Mouse (Mus musculus): ENCODE measurements around the gene Icmt. TPM values are rescaled to one million over a fixed set of nuclear protein-coding genes. Genes with fewer than 3 reads are reported as not detected.
A peak's percentile ranks its signal among the peaks of the same experiment; 100 is the strongest.

Icmt gene
- polyA plus RNA-seq, 1 experiment from 2014 or later = 25.3 TPM

GRCm38 (mm10) chr4:152277916-152278315, 19.1 kb upstream of the Icmt start:
- H3K4me3 ChIP-seq = no peak overlapping the region
- no peaks in the 10 kb centered on the region for H3K9me3 ChIP-seq (replicated peaks)
- H3K4me2 ChIP-seq (replicated peaks) = no peak overlapping the region
- no peak overlapping the region for H3K9ac ChIP-seq
- 72% methylated on average over 2 of the region's 2 CpGs for WGBS
- H3K36me3 ChIP-seq = no peaks in the 10 kb centered on the region; the same call in 1 of the 2 replicates
- no peak overlapping the region for H3K27ac ChIP-seq
- peaks cover 27% of the 10 kb centered on the region for H3K4me1 ChIP-seq
- H3K27me3 ChIP-seq = peaks cover 91% of the 10 kb centered on the region
- no peak for ATAC-seq (ENCODE audit: low FRiP score)

- no peak for ATAC-seq (ENCODE audit: low FRiP score)
- H3K9ac ChIP-seq = 0 out of 2 replicates have a peak overlapping the region, but pooled peaks have one; percentile 8
- no peaks in the 10 kb centered on the region; the same call in 1 of the 2 replicates for H3K36me3 ChIP-seq
- H3K4me3 ChIP-seq = no peak overlapping the region
- WGBS = 89% methylated on average over 23 of the region's 23 CpGs
- H3K4me1 ChIP-seq = peaks cover 24% of the 10 kb centered on the region
- no peak overlapping the region for H3K27ac ChIP-seq
- H3K9me3 ChIP-seq (replicated peaks) = no peaks in the 10 kb centered on the region
- peaks cover 91% of the 10 kb centered on the region for H3K27me3 ChIP-seq
- no peak overlapping the region for H3K4me2 ChIP-seq (replicated peaks)
Observed at GRCm38 (mm10) chr4:152278986-152279385, 18.0 kb upstream of the Icmt start.

- no peak for ATAC-seq (ENCODE audit: low FRiP score)
- 57% methylated on average over 15 of the region's 15 CpGs for WGBS
- H3K9me3 ChIP-seq (replicated peaks) = no peaks in the 10 kb centered on the region
Observed at GRCm38 (mm10) chr4:152281601-152282000, 15.4 kb upstream of the Icmt start.

GRCm38 (mm10) chr4:152282721-152283120, 14.3 kb upstream of the Icmt start:
- Histone ChIP-seq H3K4me1 (peaks cover 29% of the 10 kb centered on the region), H3K4me2 (replicated peaks) (peak overlapping the region; percentile 54), H3K27ac (no peak overlapping the region), H3K9ac (peak overlapping the region; percentile 32; the same call in 1 of the 2 replicates), H3K27me3 (peaks cover 93% of the 10 kb centered on the region), H3K9me3 (replicated peaks) (no peaks in the 10 kb centered on the region), H3K36me3 (no peaks in the 10 kb centered on the region; the same call in 1 of the 2 replicates), H3K4me3 (peak overlapping the region; percentile 35)
- 21% methylated on average over 34 of the region's 34 CpGs for WGBS
- peak; percentile 2; the same call in 1 of the 2 replicates for ATAC-seq (ENCODE audit: low FRiP score)

More at GRCm38 (mm10) chr4:152281601-152282000, 15.4 kb upstream of the Icmt start:
- Histone ChIP-seq H3K27me3 (peaks cover 93% of the 10 kb centered on the region), H3K9ac (no peak overlapping the region), H3K4me2 (replicated peaks) (no peak overlapping the region), H3K27ac (no peak overlapping the region), H3K4me1 (peaks cover 18% of the 10 kb centered on the region), H3K4me3 (no peak overlapping the region), H3K36me3 (no peaks in the 10 kb centered on the region; the same call in 1 of the 2 replicates)

DNA sequence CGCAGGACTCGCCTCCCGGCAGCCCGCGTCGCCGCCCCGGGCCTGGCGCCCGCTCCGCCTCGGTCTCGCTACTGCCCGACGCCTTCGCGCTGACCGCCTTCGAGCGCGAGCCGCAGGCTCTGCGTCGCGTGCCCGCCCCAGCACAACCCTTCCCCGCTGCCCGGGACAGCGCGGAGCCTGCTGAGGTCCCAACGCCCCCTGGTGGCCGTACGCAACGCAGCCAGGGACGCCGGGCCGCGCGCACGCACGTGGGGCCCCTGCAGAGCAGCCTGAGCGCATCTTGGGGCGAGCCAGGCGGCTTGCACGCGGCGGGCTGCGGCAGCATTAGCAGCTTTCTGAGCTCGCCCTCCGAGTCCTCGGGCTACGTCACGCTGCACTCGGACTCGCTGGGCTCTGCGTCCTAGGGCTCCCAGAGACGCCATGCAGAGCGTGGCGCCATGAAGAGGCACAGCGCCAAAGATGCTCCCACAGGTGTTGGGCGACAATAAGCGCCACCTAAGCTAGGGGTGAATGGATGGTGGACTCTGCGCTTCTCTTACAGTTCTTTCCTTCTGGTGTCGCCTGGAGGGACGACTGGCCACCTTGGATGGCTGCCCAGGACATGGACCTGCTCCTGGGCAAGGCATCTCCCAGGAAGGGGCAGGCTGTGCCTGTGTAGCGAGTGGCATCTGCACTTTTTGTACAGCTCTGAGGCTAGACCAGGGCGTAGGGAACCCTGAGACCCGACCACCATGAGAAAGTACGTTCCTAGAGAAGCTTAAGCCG, 13.7 kb upstream of the Icmt start:
- Histone ChIP-seq H3K9ac (peak overlapping the region; percentile 32; the same call in 1 of the 2 replicates), H3K36me3 (no peaks in the 10 kb centered on the region; the same call in 1 of the 2 replicates), H3K4me1 (peaks cover 36% of the 10 kb centered on the region), H3K27ac (no peak overlapping the region), H3K4me3 (peak overlapping the region; percentile 35), H3K9me3 (replicated peaks) (no peaks in the 10 kb centered on the region), H3K27me3 (peaks cover 99% of the 10 kb centered on the region), H3K4me2 (replicated peaks) (peak overlapping the region; percentile 54)
- ATAC-seq (ENCODE audit: low FRiP score) = peak; percentile 63
- WGBS = 5% methylated on average over 70 of the region's 70 CpGs

DNA sequence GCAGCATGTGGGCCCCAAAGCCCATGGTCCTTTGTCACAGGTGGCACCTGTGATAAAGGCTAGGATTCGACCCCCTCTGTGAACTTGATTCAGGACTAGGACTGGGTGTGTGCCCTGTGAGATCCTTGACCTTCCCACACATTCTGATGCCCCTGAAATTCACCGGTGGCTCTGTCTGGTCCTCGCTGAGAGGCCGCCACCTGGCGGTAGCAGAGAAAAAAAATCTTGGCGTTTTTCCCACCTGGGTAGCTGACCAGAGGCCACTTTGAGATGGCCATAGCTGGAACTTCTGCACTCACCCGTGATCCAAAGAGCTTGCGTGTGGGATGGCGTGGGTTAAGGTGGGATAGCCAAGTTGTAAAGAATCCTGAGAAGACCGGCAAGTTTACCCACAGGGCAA, 11.5 kb upstream of the Icmt start:
- Histone ChIP-seq H3K36me3 (no peaks in the 10 kb centered on the region), H3K9ac (no peak overlapping the region), H3K4me2 (replicated peaks) (no peak overlapping the region), H3K4me3 (no peak overlapping the region), H3K27me3 (peaks cover 96% of the 10 kb centered on the region), H3K4me1 (peaks cover 47% of the 10 kb centered on the region), H3K9me3 (replicated peaks) (no peaks in the 10 kb centered on the region), H3K27ac (no peak overlapping the region)
- ATAC-seq (ENCODE audit: low FRiP score) = no peak
- 4% methylated on average over 10 of the region's 10 CpGs for WGBS

DNA sequence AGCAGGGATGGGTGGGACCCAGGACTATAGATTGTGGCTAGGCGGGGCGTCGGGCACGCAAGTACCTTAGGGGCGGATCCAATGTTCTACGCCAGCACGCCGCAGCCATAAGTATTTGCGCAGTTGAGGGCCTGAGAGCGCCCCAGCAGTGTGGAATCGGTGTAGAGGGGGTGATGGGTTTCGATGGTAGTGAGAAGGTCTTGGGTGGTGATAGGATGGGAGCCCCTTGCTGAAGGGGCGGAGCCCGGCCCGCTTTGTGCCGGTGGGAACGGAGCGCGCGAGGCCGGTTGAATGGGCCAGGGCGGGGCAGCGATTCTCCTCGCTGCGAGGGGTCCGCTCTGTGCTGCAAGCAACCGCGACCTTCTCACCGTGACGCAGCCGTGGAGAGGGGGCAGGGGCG, 10.8 kb upstream of the Icmt start:
- Histone ChIP-seq H3K4me1 (peaks cover 54% of the 10 kb centered on the region), H3K9ac (no peak overlapping the region; the same call in 1 of the 2 replicates), H3K27ac (no peak overlapping the region), H3K9me3 (replicated peaks) (no peaks in the 10 kb centered on the region), H3K27me3 (peaks cover 96% of the 10 kb centered on the region), H3K4me2 (replicated peaks) (peak overlapping the region; percentile 52), H3K4me3 (peak overlapping the region; percentile 23), H3K36me3 (no peaks in the 10 kb centered on the region)
- ATAC-seq (ENCODE audit: low FRiP score) = peak; percentile 15
- 2% methylated on average over 32 of the region's 32 CpGs for WGBS

DNA sequence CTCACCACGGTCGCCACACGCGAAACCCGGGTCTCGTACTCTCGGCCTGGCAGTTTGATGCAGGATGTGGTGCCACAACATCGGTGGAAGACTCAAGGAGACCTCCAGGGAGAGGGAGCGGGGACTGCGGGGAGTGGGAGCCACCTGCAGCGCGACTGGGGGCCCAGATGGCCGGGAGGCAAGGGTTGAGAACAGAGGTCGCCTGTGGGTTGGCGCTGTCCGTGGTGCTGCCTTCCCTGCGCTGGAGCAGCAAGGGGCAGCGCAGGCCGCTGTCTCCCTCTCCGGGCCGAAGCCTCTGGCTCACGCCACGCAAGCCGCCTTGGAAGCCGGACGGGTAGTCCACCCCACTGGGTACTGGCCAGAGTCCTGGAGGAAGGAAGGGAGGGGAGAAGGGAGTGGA, 10.1 kb upstream of the Icmt start:
- Histone ChIP-seq H3K36me3 (no peaks in the 10 kb centered on the region), H3K27me3 (peaks cover 96% of the 10 kb centered on the region), H3K4me3 (peak overlapping the region; percentile 23; the same call in 1 of the 2 replicates), H3K4me2 (replicated peaks) (peak overlapping the region; percentile 52), H3K27ac (no peak overlapping the region), H3K9me3 (replicated peaks) (no peaks in the 10 kb centered on the region), H3K9ac (0 out of 2 replicates have a peak overlapping the region, but pooled peaks have one; percentile 2), H3K4me1 (peaks cover 59% of the 10 kb centered on the region)
- WGBS = 2% methylated on average over 26 of the region's 26 CpGs
- no peak for ATAC-seq (ENCODE audit: low FRiP score)

GRCm38 (mm10) chr4:152287317-152288120, 9.5 kb upstream of the Icmt start:
- peak overlapping the region; percentile 52 for H3K4me2 ChIP-seq (replicated peaks)
- peaks cover 96% of the 10 kb centered on the region for H3K27me3 ChIP-seq
- H3K9ac ChIP-seq = no peak overlapping the region
- H3K4me1 ChIP-seq = peaks cover 65% of the 10 kb centered on the region
- H3K36me3 ChIP-seq = no peaks in the 10 kb centered on the region
- H3K9me3 ChIP-seq (replicated peaks) = no peaks in the 10 kb centered on the region
- 10% methylated on average over 19 of the region's 19 CpGs for WGBS
- no peak for ATAC-seq (ENCODE audit: low FRiP score)
- peak overlapping the region; percentile 23; the same call in 1 of the 2 replicates for H3K4me3 ChIP-seq
- no peak overlapping the region for H3K27ac ChIP-seq

DNA sequence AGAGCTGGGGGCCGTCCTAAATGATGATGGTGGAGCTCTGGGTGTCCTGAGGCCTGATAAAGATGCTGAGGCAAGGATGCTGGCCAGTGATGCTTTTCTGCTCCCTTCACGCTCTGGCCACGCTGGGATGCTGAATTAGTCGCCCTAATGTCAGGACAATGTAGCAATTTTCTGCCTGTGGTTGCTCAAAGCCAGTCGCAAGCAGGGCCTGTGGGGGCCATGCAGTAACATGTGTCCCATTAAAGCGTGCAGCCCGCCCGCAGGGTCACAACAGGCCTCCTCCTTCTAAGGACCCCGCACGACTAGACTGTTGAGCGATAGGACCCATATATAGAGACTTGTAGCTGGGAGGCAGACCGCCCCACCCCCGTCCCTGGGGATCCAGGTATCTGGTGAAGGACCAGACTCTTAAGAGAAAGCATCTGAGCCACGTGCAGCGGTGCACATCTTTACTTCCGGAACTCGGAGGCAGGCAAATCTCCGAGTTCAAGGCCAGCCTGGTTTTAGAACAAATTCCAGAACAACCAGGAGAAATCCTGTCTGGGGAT, 8.6 kb upstream of the Icmt start:
- Histone ChIP-seq H3K36me3 (no peaks in the 10 kb centered on the region), H3K27ac (no peak overlapping the region), H3K27me3 (peaks cover 96% of the 10 kb centered on the region), H3K4me3 (no peak overlapping the region), H3K9me3 (replicated peaks) (no peaks in the 10 kb centered on the region), H3K4me1 (peaks cover 65% of the 10 kb centered on the region), H3K4me2 (replicated peaks) (no peak overlapping the region), H3K9ac (no peak overlapping the region)
- WGBS = 28% methylated on average over 18 of the region's 18 CpGs
- ATAC-seq (ENCODE audit: low FRiP score) = no peak; the same call in 1 of the 2 replicates

DNA sequence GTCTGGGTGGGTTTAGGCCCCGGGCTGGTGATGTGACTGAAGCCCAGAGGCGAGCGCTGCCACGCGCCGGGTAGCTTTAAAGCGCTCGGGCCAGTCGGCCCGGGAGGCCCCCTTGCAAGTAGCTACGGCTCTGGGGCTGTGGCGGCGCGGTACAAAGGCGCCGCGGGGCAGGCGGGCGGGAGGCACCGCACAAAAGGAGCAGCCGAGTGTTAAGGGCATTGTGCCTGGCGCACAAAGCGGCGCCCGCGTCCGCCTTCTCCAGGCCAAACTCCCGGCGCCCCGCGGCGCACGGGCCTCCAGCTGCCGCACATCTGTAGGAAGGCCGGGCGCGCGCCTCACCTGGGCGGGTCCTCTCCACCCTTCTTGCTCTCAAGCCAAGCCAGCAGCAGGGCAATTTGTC, 6.6 kb upstream of the Icmt start:
- Histone ChIP-seq H3K27ac (no peak overlapping the region), H3K4me1 (peaks cover 72% of the 10 kb centered on the region), H3K9ac (peak overlapping the region; percentile 51; the same call in 1 of the 2 replicates), H3K9me3 (replicated peaks) (no peaks in the 10 kb centered on the region), H3K4me2 (replicated peaks) (peak overlapping the region; percentile 54), H3K4me3 (peak overlapping the region; percentile 28), H3K27me3 (peaks cover 96% of the 10 kb centered on the region), H3K36me3 (no peaks in the 10 kb centered on the region)
- 1% methylated on average over 38 of the region's 39 CpGs for whole genome bisulfite sequencing
- ATAC-seq (ENCODE audit: low FRiP score) = peak; percentile 55

DNA sequence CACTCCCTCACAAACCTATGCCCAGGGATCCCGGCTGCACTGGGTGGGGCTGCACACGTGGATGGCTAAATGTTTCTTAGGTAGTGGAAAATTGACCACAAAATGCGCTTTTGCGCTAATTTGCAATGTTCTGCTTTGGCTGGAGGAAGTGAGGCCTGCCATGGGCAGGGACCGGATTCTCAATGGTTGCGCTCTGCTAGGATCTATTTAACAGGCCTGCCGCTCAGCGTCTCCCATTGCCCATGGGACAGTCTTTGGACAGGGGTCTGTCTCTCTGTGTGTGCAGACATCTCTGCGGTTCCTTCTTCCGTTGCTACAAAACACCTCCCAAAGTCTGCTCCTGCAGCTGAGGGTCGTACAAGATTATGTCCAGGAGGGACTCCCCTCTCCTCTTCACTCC, 6.0 kb upstream of the Icmt start:
- H3K4me1 ChIP-seq = peaks cover 71% of the 10 kb centered on the region

More for the DNA sequence above, 6.0 kb upstream of the Icmt start:
- 5% methylated on average over 11 of the region's 11 CpGs for WGBS
- Histone ChIP-seq H3K27me3 (peaks cover 96% of the 10 kb centered on the region), H3K9ac (0 out of 2 replicates have a peak overlapping the region, but pooled peaks have one; percentile 15), H3K36me3 (no peaks in the 10 kb centered on the region), H3K4me3 (peak overlapping the region; percentile 28; the same call in 1 of the 2 replicates), H3K9me3 (replicated peaks) (no peaks in the 10 kb centered on the region), H3K4me2 (replicated peaks) (peak overlapping the region; percentile 54), H3K27ac (0 out of 2 replicates have a peak overlapping the region, but pooled peaks have one; percentile 9)
- no peak for ATAC-seq (ENCODE audit: low FRiP score)

Measured in hindbrain, embryonic 12.5 days (tissue).